Mouse (Mus musculus) frontal cortex, adult 2 months (tissue): ENCODE data around the gene Nrbp1. TPM values are rescaled to one million over a fixed set of nuclear protein-coding genes. Genes with fewer than 3 reads are reported as not detected.

Source experiments
- polyA plus RNA-seq: library from polyadenylated mRNA; depleted of rRNA; stranded (reverse); fragments of >200 nt; gene quantifications from 2 replicates; pipeline ENCODE4 v1.2.3, GENCODE M21; 2012; rRNA removed

Gene Nrbp1
- polyA plus RNA-seq, 1 experiment = 116 TPM

Other genes with a start within 250 kb of the Nrbp1 start
- 175 TPM in 2 replicates for gene Atraid, start 192.6 kb upstream of the Nrbp1 start, polyA plus RNA-seq
- 33.1 and 35.2 TPM in 2 replicates for gene Slc5a6, start 191.9 kb upstream of the Nrbp1 start, polyA plus RNA-seq
- gene Cad, start 186.1 kb upstream of the Nrbp1 start, polyA plus RNA-seq = 14.8 and 18.0 TPM in 2 replicates
- gene Dnajc5g, start 134.6 kb upstream of the Nrbp1 start, polyA plus RNA-seq = not detected in 2 replicates
- 140 and 173 TPM in 2 replicates for gene Slc30a3, start 132.6 kb upstream of the Nrbp1 start, polyA plus RNA-seq
- gene Trim54, start 124.2 kb upstream of the Nrbp1 start, polyA plus RNA-seq = 0.64 and 2.0 TPM in 2 replicates
- gene Ucn, start 102.0 kb upstream of the Nrbp1 start, polyA plus RNA-seq = 2.0 and 2.7 TPM in 2 replicates
- 98.3 and 108 TPM in 2 replicates for gene Mpv17, start 86.6 kb upstream of the Nrbp1 start, polyA plus RNA-seq
- 3.0 and 4.0 TPM in 2 replicates for gene Gm29609, start 61.0 kb upstream of the Nrbp1 start, polyA plus RNA-seq
- gene Gtf3c2, start 60.7 kb upstream of the Nrbp1 start, polyA plus RNA-seq = 80.3 and 89.9 TPM in 2 replicates
- gene Snx17, start 47.6 kb upstream of the Nrbp1 start, polyA plus RNA-seq = 86.9 and 89.2 TPM in 2 replicates
- 50.6 and 63.3 TPM in 2 replicates for gene Eif2b4, start 47.4 kb upstream of the Nrbp1 start, polyA plus RNA-seq
- gene Zfp513, start 38.6 kb upstream of the Nrbp1 start, polyA plus RNA-seq = 44.6 and 47.2 TPM in 2 replicates
- gene Ppm1g, start 20.2 kb upstream of the Nrbp1 start, polyA plus RNA-seq = 90.8 and 98.9 TPM in 2 replicates
- gene Gm9970, start 368 bp downstream of the Nrbp1 start, polyA plus RNA-seq = not detected in 2 replicates
- gene Krtcap3, start 10.8 kb downstream of the Nrbp1 start, polyA plus RNA-seq = 3.0 and 3.2 TPM in 2 replicates
- gene Ift172, start 50.3 kb downstream of the Nrbp1 start, polyA plus RNA-seq = 69.6 and 78.0 TPM in 2 replicates
- gene Fndc4, start 55.2 kb downstream of the Nrbp1 start, polyA plus RNA-seq = 132 and 178 TPM in 2 replicates
- gene Gckr, start 56.6 kb downstream of the Nrbp1 start, polyA plus RNA-seq = 0.16 and 0.23 TPM in 2 replicates
- gene Zfp512, start 211.6 kb downstream of the Nrbp1 start, polyA plus RNA-seq = 46.1 and 51.9 TPM in 2 replicates
- gene 4930548H24Rik, start 244.9 kb downstream of the Nrbp1 start, polyA plus RNA-seq = not detected in 2 replicates